Mouse (Mus musculus) kidney, postnatal 36 days (tissue): ENCODE data around the gene Cpped1.

Experiments
- DNase-seq, 2 experiments: peaks; one replicate each; pipeline ENCODE4 v3.0.0; 2021 to 2022; ENCODE audit warnings: mixed read lengths in 2 of 2

Gene Cpped1

DNA sequence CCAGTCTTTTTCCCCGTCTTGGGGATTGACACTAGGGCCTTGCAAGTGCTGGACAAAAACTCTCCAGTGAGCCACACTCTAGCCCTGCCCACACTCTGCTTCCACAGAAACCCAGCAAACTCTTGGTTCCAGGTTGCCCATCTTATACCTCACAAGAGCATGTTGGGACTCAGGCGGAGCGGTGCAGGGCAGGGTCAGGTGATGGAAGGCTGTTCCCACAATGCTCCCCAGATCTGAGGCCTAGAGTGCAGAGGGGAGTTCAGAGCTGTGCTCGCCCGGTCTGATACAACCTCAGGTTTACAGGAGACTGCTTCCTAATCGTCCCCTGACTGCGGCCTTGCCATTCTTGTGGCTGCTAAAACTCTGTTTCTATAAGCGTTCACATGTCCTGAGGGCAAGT is 151.8 kb downstream of the Cpped1 start:
- DNase-seq: no peak

DNA sequence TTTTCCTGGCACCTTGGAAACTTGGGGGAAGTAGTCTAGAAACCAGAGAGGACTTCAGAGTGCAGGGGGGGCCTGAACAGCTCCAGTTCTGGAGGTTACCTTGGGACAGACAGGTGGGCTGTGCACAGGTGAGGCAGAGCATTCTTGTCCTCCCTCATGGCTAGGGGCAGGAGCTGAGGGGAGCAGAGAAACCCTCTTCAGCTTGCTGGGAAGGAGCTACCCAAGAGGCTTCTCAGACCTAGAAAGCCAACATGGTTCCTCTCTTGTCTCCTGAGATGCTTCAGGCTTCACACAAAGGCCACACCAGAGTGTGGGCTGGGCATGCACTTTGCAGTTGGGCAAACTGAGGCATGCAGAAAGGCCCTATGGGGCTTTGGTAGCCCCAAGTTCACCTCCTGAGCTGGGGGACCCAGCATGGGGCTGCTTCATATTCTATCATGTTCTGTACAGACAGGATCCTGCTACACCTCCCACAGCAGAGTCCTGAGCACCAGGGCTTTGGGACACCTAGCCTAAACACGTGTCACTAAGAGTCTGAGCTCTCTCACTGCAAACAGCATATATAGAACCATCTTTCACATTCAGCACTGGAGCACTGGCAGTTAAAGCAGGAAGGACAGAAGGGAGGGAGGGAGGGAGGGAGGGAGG is 152.5 kb downstream of the Cpped1 start:
- no peak for DNase-seq

GRCm38 (mm10) chr16:11755281-11756066 is 153.8 kb downstream of the Cpped1 start:
- no peak for DNase-seq

- DNase-seq: no peak
Observed at GRCm38 (mm10) chr16:11754136-11754535, 155.1 kb downstream of the Cpped1 start.
